Mouse (Mus musculus) kidney, postnatal 0 days (tissue): Measurements from ENCODE around the gene Zfp110. TPM values are rescaled to one million over a fixed set of nuclear protein-coding genes. Genes with fewer than 3 reads are reported as not detected.
"Not testable (repeated sequence)": the region's sequence is repeated elsewhere in the genome, so short reads cannot be mapped to it uniquely, and the experiment has no call there.

Source experiments
- ATAC-seq: fragments of 200-750 bp; cut with Nextera tagmentation; replicated peaks from 2 replicates; pipeline ENCODE4 v1.8.0; 2017; ENCODE audit warnings: low read depth, moderate number of reproducible peaks, moderate TSS enrichment, moderate library complexity; ENCODE audit not compliant: low FRiP score
- DNase-seq: peaks from one replicate; pipeline ENCODE4 v3.0.0-alpha.2; 2016; ENCODE audit warnings: low spot score
- H3K27ac ChIP-seq: fragments of 300-500 bp; sonication (generic); 2 replicates; pipeline ENCODE4 v1.5.1; 2014; ENCODE audit warnings: mild to moderate bottlenecking
- H3K27me3 ChIP-seq: fragments of 300-500 bp; sonication (generic); 2 replicates; pipeline ENCODE4 v1.6.1; 2014; ENCODE audit warnings: low read length, mixed read lengths; ENCODE audit not compliant: insufficient read depth
- H3K36me3 ChIP-seq: fragments of 300-500 bp; sonication (generic); 2 replicates; pipeline ENCODE4 v1.6.1; 2014; ENCODE audit warnings: low read length, mixed read lengths; ENCODE audit not compliant: insufficient read depth
- H3K4me1 ChIP-seq: fragments of 300-500 bp; sonication (generic); replicated peaks from 2 replicates; pipeline ENCODE4 v1.6.1; 2014; ENCODE audit warnings: antibody characterized with exemption, low read length, mixed read lengths; ENCODE audit not compliant: insufficient read depth
- H3K4me2 ChIP-seq: fragments of 300-500 bp; sonication (generic); 2 replicates; pipeline ENCODE4 v1.6.1; 2014; ENCODE audit warnings: mild to moderate bottlenecking, low read length, moderate library complexity, mixed read lengths
- H3K4me3 ChIP-seq: fragments of 300-500 bp; sonication (generic); replicated peaks from 2 replicates; pipeline ENCODE4 v1.5.1; 2014; ENCODE audit warnings: low read depth, low read length
- H3K9ac ChIP-seq: fragments of 300-500 bp; sonication (generic); 2 replicates; pipeline ENCODE4 v1.6.1; 2014; ENCODE audit warnings: low read depth, low read length
- H3K9me3 ChIP-seq: fragments of 300-500 bp; sonication (generic); replicated peaks from 2 replicates; pipeline ENCODE4 v1.6.1; 2016; ENCODE audit warnings: low read length, inconsistent platforms, mixed read lengths
- CTCF ChIP-seq: IDR thresholded peaks from 2 replicates; pipeline ENCODE4 v1.5.1; 2016; ENCODE audit warnings: antibody characterized with exemption, low read depth, mild to moderate bottlenecking, moderate library complexity
- WGBS: fragments of 180-500 bp; shearing (Covaris S2); extraction: QIAGEN DNeasy Blood & Tissue Kit; methylation state at CpG from one replicate; pipeline ENCODE4 v1.1.7; 2014; 5-methylcytosine and 5-hydroxymethylcytosine counted together
- polyA plus RNA-seq: library from polyadenylated mRNA; unstranded; fragments of >200 nt; fragmentation: Nextera tagmentation; extraction: Ambion mirVana; gene quantifications from 2 replicates; pipeline ENCODE4 v1.2.1, GENCODE M21; 2015

Zfp110 gene
- polyA plus RNA-seq: 20.7 and 22.2 TPM in 2 replicates

- peak; percentile 95 for ATAC-seq
- Histone ChIP-seq H3K36me3 (peaks cover 26% of the 10 kb centered on the region), H3K4me1 (no peaks in the 10 kb centered on the region), H3K27ac (peak within 1 kb of the TSS; percentile 67), H3K27me3 (no peaks in the 10 kb centered on the region), H3K4me3 (peak within 1 kb of the TSS; percentile 57), H3K9ac (peak within 1 kb of the TSS; percentile 75), H3K9me3 (peaks cover 8% of the 10 kb centered on the region), H3K4me2 (peak within 1 kb of the TSS; percentile 53)
- peak; percentile 97 for DNase-seq
- WGBS: 2% methylated on average over 47 of the region's 47 CpGs
- peak; percentile 15; the same call in 1 of the 2 replicates for TF ChIP-seq CTCF
Measured at GRCm38 (mm10) chr7:12834162-12835120, at the start of gene Zfp110. Gene Zfp110, plus strand, starts transcription at chr7:12834761.

GRCm38 (mm10) chr7:12787333-12787732 lies 47.2 kb upstream of the Zfp110 start:
- WGBS: 71% methylated on average over 6 of the region's 6 CpGs
- H3K4me1 ChIP-seq: no peaks in the 10 kb centered on the region
- no peak overlapping the region for H3K4me3 ChIP-seq
- no peak overlapping the region for H3K4me2 ChIP-seq
- ATAC-seq (no peak), DNase-seq (no peak)
- no peaks in the 10 kb centered on the region for H3K9me3 ChIP-seq
- H3K36me3 ChIP-seq: no peaks in the 10 kb centered on the region
- no peak overlapping the region for H3K27ac ChIP-seq
- no peak overlapping the region for H3K9ac ChIP-seq
- no peak for TF ChIP-seq CTCF
- no peaks in the 10 kb centered on the region for H3K27me3 ChIP-seq

DNA sequence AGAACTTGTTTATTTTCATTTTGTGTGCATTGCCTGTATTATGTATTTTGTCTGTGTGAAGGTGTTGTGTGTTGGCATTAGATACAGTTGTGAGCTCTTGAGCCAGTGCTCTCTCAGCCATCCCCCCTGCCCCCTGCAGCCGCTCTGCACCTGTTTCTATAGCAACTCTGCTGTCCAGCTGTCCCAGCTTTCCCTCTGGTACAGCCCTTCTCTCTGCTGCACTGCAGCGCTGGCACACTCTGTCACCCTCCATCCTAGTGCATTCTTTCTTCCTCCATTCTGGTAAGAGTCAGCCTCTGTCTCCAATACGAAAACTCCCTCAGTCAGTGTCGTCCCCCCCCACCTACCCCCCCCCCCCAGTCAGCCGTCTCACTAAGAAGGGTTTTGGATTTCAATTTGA lies 46.5 kb upstream of the Zfp110 start:
- H3K4me2 ChIP-seq: no peak overlapping the region
- no peaks in the 10 kb centered on the region for H3K36me3 ChIP-seq
- H3K9me3 ChIP-seq: no peaks in the 10 kb centered on the region
- no peak overlapping the region for H3K27ac ChIP-seq
- DNase-seq (no peak), ATAC-seq (no peak)
- 28% methylated on average over 5 of the region's 5 CpGs for WGBS
- H3K27me3 ChIP-seq: no peaks in the 10 kb centered on the region
- no peak overlapping the region for H3K9ac ChIP-seq
- TF ChIP-seq CTCF: no peak
- H3K4me1 ChIP-seq: no peaks in the 10 kb centered on the region
- H3K4me3 ChIP-seq: no peak overlapping the region

- H3K27me3 ChIP-seq, H3K27ac ChIP-seq, H3K9me3 ChIP-seq, DNase-seq, ATAC-seq, H3K9ac ChIP-seq, H3K36me3 ChIP-seq, H3K4me2 ChIP-seq, H3K4me1 ChIP-seq, H3K4me3 ChIP-seq: not testable (repeated sequence)
- 86% methylated on average over 11 of the region's 11 CpGs for WGBS
Measured at GRCm38 (mm10) chr7:12792624-12793023, 41.9 kb upstream of the Zfp110 start.

DNA sequence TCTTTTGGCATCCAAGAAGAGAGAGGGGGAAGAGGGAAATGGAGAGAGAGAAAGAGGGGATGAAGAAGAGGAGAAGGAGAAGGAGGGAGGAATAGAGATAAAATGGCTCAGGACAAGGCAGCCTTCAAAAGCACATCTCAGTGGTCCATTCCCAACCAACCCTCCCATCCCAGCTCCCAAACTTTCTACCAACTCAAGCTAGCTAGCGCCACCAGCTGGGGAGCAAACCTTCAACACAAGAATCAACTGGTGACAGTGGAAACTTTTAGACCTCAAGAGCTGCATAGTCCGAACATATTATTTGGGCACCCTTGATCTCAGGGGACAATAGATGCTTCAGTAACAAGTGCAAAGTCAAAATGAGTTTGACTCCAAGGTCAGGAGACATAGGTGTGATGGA lies 36.6 kb upstream of the Zfp110 start:
- Histone ChIP-seq H3K36me3 (no peaks in the 10 kb centered on the region), H3K4me2 (no peak overlapping the region), H3K4me1 (no peaks in the 10 kb centered on the region), H3K4me3 (no peak overlapping the region), H3K9me3 (no peaks in the 10 kb centered on the region), H3K27ac (no peak overlapping the region), H3K27me3 (no peaks in the 10 kb centered on the region), H3K9ac (no peak overlapping the region)
- no peak for TF ChIP-seq CTCF
- WGBS: 67% methylated on average over 2 of the region's 2 CpGs
- no peak for DNase-seq
- ATAC-seq: no peak

DNA sequence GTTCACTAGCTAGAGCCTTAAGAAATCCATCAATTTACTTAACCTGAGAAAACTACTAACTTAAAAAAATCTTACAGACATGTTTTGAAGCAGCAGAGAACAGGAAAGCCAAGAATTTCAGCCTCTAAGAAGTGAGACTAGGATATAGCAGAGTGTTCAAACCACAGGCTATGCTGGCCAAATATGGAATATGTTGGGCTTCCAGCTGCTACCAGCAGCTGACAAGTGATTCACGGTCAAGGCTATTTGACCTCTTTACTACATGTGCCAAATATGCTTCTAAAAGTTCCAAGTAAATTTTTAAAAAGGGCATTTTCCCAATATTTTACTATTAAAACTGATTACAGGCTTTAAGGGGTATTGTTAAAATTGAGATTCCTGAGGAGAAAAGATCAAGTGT lies 35.0 kb upstream of the Zfp110 start:
- TF ChIP-seq CTCF: no peak
- H3K9ac ChIP-seq: no peak overlapping the region
- 87% methylated on average over 1 of the region's 1 CpGs for WGBS
- H3K4me1 ChIP-seq: peaks cover 6% of the 10 kb centered on the region; the same call in 1 of the 2 replicates
- H3K27ac ChIP-seq: no peak overlapping the region
- no peak overlapping the region for H3K4me3 ChIP-seq
- ATAC-seq: no peak
- no peak for DNase-seq
- no peaks in the 10 kb centered on the region for H3K27me3 ChIP-seq
- no peaks in the 10 kb centered on the region for H3K36me3 ChIP-seq
- H3K4me2 ChIP-seq: no peak overlapping the region
- no peaks in the 10 kb centered on the region for H3K9me3 ChIP-seq
